Mouse (Mus musculus) hindbrain, postnatal 0 days (tissue): Measurements from ENCODE around the gene Clspn. TPM values are rescaled to one million over a fixed set of nuclear protein-coding genes. Genes with fewer than 3 reads are reported as not detected.
A peak's percentile ranks its signal among the peaks of the same experiment; 100 is the strongest.

Experiments
- ATAC-seq: fragments of 200-750 bp; cut with Nextera tagmentation; 2 replicates; pipeline ENCODE4 v1.8.0; 2017; ENCODE audit warnings: mild to moderate bottlenecking, moderate TSS enrichment, moderate library complexity
- DNase-seq: peaks from one replicate; pipeline ENCODE4 v3.0.0-alpha.2; 2015; ENCODE audit warnings: low spot score
- H3K27ac ChIP-seq: fragments of 300-500 bp; sonication (generic); 2 replicates; pipeline ENCODE4 v1.5.1; 2014; ENCODE audit warnings: mild to moderate bottlenecking
- H3K27me3 ChIP-seq: fragments of 300-500 bp; sonication (generic); 2 replicates; pipeline ENCODE4 v1.6.1; 2014; ENCODE audit warnings: low read length, mixed read lengths; ENCODE audit not compliant: insufficient read depth
- H3K36me3 ChIP-seq: fragments of 300-500 bp; sonication (generic); 2 replicates; pipeline ENCODE4 v1.6.1; 2014; ENCODE audit warnings: low read length, mixed read lengths; ENCODE audit not compliant: insufficient read depth
- H3K4me1 ChIP-seq: fragments of 300-500 bp; sonication (generic); 2 replicates; pipeline ENCODE4 v1.6.1; 2014; ENCODE audit warnings: antibody characterized with exemption, low read length, mixed read lengths; ENCODE audit not compliant: insufficient read depth
- H3K4me2 ChIP-seq: fragments of 300-500 bp; sonication (generic); 2 replicates; pipeline ENCODE4 v1.6.1; 2014; ENCODE audit warnings: low read depth, mild to moderate bottlenecking, low read length, moderate library complexity, mixed read lengths
- H3K4me3 ChIP-seq: fragments of 300-500 bp; sonication (generic); 2 replicates; pipeline ENCODE4 v1.5.1; 2014; ENCODE audit warnings: low read length
- H3K9ac ChIP-seq: fragments of 300-500 bp; sonication (generic); replicated peaks from 2 replicates; pipeline ENCODE4 v1.6.1; 2014; ENCODE audit warnings: mild to moderate bottlenecking, low read length, moderate library complexity, mixed read lengths
- H3K9me3 ChIP-seq: fragments of 300-500 bp; sonication (generic); 2 replicates; pipeline ENCODE4 v1.6.1; 2016; ENCODE audit warnings: low read length, mixed read lengths
- CTCF ChIP-seq: IDR thresholded peaks from 2 replicates; pipeline ENCODE4 v1.5.1; 2016; ENCODE audit warnings: antibody characterized with exemption, control low read depth, low read depth
- WGBS: fragments of 180-500 bp; shearing (Covaris S2); extraction: QIAGEN DNeasy Blood & Tissue Kit; methylation state at CpG from one replicate; pipeline ENCODE4 v1.1.7; 2014; 5-methylcytosine and 5-hydroxymethylcytosine counted together
- polyA plus RNA-seq: library from polyadenylated mRNA; unstranded; fragments of >200 nt; fragmentation: Nextera tagmentation; extraction: Ambion mirVana; gene quantifications from 2 replicates; pipeline ENCODE4 v1.2.1, GENCODE M21; 2015
- total RNA-seq: library from RNA; depleted of rRNA; stranded (reverse); fragments of >200 nt; gene quantifications from 2 replicates; pipeline ENCODE4 v1.2.3, GENCODE M21; 2014

The Clspn gene
- total and polyA plus RNA-seq, 2 experiments from 2014 or later, result 2.0 to 5.9 TPM

DNA sequence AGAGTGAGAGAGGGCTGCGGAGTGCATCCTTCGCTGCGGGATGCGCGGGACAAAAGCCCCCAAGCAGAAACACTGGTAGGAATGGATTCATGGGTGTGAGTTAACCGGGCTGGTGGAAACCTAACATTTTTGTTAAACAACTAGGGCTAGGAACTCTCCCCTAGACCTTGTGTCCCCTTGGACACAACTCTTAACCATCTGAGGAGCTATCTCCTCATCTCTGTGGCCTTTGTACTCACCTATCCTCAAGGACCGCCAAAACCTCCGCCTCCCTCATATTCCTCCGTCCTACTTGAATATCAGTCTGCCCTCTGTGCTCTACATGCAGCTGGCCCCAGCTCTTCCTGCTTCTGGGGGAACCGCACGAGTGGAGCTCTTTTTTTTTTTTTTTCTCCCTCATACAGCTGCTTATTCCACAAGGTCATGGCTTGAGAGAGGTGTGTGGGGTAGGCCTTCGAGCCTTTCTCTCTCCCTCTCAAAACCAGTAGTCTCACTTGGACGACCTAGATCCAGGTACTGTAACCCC, 63.7 kb downstream of the Clspn start:
- 20% methylated on average over 13 of the region's 13 CpGs for WGBS
- H3K4me2 ChIP-seq, result peak overlapping the region; percentile 55
- no peak for ATAC-seq
- H3K4me1 ChIP-seq, result peaks cover 11% of the 10 kb centered on the region; the same call in 1 of the 2 replicates
- no peaks in the 10 kb centered on the region for H3K27me3 ChIP-seq
- no peak for DNase-seq
- H3K36me3 ChIP-seq, result no peaks in the 10 kb centered on the region
- TF ChIP-seq CTCF, result no peak
- H3K27ac ChIP-seq, result no peak overlapping the region
- no peaks in the 10 kb centered on the region for H3K9me3 ChIP-seq
- peak overlapping the region; percentile 23; the same call in 1 of the 2 replicates for H3K4me3 ChIP-seq
- peak overlapping the region; percentile 50; the same call in 1 of the 2 replicates for H3K9ac ChIP-seq

DNA sequence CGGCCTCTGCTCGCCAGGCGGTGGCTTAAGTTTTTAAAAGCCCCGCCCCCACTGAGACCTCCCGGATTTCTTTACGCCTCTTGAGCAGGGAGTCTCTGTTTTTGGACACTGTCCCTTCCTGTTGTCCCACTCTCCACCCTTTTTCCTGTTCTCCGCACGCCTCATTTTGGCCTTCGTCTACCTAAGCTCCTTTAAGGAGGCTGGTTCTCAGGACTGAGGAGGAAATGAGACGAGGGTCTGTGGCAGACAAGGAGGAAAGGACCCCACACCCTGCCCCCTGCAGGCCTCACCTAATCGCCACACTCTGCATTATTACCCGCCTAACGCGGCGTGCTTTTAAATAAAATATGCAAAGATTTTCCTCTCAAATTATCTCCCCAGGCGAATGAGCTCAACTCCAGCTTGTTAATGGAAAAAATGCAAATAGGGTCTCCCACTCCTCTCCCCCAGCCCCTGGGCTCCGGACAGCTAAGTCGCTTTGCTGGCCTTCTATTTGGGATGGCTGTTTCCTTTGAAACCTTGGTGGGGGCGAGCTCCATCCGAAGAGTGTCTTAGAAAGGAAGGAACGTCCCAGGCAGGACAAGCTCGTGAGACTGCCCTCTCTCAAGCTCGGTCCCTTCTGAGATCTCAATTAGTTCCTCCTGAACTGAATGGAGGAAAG, 70.4 kb downstream of the Clspn start:
- H3K4me1 ChIP-seq, result 0 out of 2 replicates have a peak, but pooled peaks cover 3% of the 10 kb centered on the region
- ATAC-seq (no peak), DNase-seq (no peak)
- peak overlapping the region; percentile 42 for H3K4me2 ChIP-seq
- H3K9me3 ChIP-seq, result no peaks in the 10 kb centered on the region
- no peaks in the 10 kb centered on the region for H3K36me3 ChIP-seq
- H3K27me3 ChIP-seq, result no peaks in the 10 kb centered on the region
- 4% methylated on average over 23 of the region's 23 CpGs for WGBS
- H3K27ac ChIP-seq, result no peak overlapping the region
- H3K4me3 ChIP-seq, result no peak overlapping the region
- TF ChIP-seq CTCF, result peak; percentile 33
- no peak overlapping the region for H3K9ac ChIP-seq

DNA sequence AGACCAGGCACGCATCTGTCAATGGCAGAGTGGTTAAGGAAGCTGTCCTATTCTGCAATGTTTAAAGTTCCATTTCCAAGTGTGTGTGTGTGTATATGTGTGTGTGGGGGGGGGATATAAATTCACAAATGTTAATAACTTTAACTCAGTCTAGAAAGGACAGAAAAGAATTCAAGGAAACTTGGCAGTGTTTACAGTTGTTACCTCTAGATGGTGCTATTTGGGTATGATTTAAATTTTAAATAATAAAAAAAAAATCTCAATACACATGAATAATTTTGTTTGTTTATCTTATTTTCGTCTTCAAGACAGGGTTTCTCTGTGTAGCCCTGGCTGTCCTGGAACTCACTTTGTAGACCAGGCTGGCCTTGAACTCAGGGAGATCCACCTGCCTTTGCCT, 75.2 kb downstream of the Clspn start:
- H3K4me3 ChIP-seq, result no peak overlapping the region
- H3K27ac ChIP-seq, result no peak overlapping the region
- H3K36me3 ChIP-seq, result no peaks in the 10 kb centered on the region
- ATAC-seq (no peak), DNase-seq (no peak)
- no peak overlapping the region for H3K4me2 ChIP-seq
- H3K27me3 ChIP-seq, result no peaks in the 10 kb centered on the region
- no peaks in the 10 kb centered on the region for H3K9me3 ChIP-seq
- peak; percentile 37 for TF ChIP-seq CTCF
- 38% methylated on average over 2 of the region's 2 CpGs for WGBS
- no peak overlapping the region for H3K9ac ChIP-seq
- 0 out of 2 replicates have a peak, but pooled peaks cover 3% of the 10 kb centered on the region for H3K4me1 ChIP-seq

DNA sequence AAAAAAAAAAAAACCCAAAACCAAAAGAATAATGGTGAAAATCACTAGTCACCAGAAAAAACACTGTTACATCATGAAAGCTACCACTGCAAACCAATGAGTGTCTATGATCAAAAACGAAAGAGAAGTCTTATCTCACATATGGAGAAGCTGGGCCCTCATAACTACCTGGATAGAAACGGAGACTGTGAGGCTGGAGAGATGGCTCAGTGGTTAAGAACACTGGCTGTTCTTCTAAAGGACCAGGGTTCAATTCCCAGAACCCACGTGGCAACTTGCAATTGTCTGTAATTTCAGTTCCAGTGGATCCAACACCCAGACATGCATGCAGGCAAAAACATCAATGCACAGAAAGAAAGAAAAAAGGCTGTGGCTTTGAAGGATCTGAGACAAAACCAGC, 75.9 kb downstream of the Clspn start:
- no peak overlapping the region for H3K4me2 ChIP-seq
- H3K36me3 ChIP-seq, result no peaks in the 10 kb centered on the region
- 71% methylated on average over 3 of the region's 3 CpGs for WGBS
- ATAC-seq (no peak), DNase-seq (no peak)
- no peaks in the 10 kb centered on the region for H3K4me1 ChIP-seq
- H3K9me3 ChIP-seq, result no peaks in the 10 kb centered on the region
- no peak overlapping the region for H3K4me3 ChIP-seq
- no peak overlapping the region for H3K27ac ChIP-seq
- no peak overlapping the region for H3K9ac ChIP-seq
- H3K27me3 ChIP-seq, result no peaks in the 10 kb centered on the region
- no peak for TF ChIP-seq CTCF

DNA sequence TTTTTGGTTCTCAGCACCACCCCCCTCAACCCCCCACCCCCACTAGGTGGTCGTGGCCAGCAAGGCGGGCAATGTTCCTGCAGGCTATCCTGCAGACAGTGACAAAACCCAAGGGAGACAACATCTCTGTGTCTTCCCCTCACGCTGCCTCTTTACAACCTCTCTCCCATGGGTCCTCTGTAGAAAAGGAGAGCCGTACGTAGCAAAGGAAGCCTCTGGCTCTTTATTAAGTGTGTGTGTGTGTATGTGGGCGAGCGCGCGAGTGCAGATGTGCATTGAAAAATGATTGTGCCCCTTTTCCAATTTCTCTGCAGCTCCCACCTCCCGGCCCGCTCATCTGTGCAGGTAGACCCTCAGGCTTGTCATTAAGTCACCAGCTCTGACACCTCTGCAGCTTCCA, 79.6 kb downstream of the Clspn start:
- Histone ChIP-seq H3K9ac (no peak overlapping the region), H3K4me3 (no peak overlapping the region)
- TF ChIP-seq CTCF, result no peak

DNA sequence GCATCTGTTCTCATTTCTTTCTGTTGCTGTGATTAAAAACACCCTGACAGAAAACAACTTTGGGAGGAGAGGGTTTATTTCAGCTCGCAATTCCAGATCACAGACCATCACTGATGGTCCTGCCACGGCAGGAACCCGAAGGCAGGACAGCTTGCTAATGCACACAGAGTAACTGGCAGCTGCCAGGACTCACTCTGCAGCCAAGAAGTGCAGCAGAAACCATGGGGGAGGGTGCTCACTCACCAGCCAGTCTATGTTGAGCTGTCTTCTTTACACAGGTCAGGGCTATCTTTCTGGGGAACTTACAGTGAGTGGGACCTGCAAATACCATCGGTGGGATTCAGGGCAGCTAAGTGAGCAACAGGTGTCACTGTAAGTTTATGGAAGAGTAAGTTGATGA, 80.7 kb downstream of the Clspn start:
- Histone ChIP-seq H3K4me2 (no peak overlapping the region), H3K9ac (no peak overlapping the region), H3K27me3 (no peaks in the 10 kb centered on the region), H3K4me3 (no peak overlapping the region), H3K36me3 (no peaks in the 10 kb centered on the region), H3K27ac (no peak overlapping the region), H3K4me1 (no peaks in the 10 kb centered on the region), H3K9me3 (no peaks in the 10 kb centered on the region)
- TF ChIP-seq CTCF, result no peak
- DNase-seq (peak; percentile 41), ATAC-seq (no peak)
- WGBS, result 44% methylated on average over 4 of the region's 4 CpGs

More for the DNA sequence above, 79.6 kb downstream of the Clspn start:
- Histone ChIP-seq H3K27me3 (no peaks in the 10 kb centered on the region), H3K4me1 (no peaks in the 10 kb centered on the region), H3K36me3 (no peaks in the 10 kb centered on the region), H3K27ac (no peak overlapping the region), H3K9me3 (no peaks in the 10 kb centered on the region), H3K4me2 (peak overlapping the region; percentile 31; the same call in 1 of the 2 replicates)
- 24% methylated on average over 11 of the region's 11 CpGs for WGBS
- DNase-seq (no peak), ATAC-seq (no peak; the same call in 1 of the 2 replicates)

DNA sequence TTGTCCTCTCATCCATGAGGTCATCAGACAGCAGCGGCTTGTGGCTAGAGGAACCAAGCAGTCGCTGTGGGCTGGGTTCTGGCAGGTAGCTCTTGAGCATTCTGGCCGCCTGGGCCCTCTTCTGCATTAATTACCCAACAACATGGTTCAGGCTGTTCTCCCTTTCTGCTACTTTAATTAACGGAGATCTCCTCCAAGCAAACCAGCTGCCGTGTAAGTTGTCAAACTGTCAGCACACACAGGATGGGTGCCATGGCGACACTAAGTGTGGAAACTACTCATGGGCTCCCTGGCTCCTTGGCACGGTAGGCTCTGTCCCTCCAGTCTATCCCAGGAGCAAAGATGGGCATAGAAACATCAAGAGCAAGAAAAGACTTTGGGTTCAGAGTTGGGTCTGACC, 82.6 kb downstream of the Clspn start:
- no peak overlapping the region for H3K4me3 ChIP-seq
- H3K9me3 ChIP-seq, result no peaks in the 10 kb centered on the region
- ATAC-seq (peak; percentile 63; the same call in 1 of the 2 replicates), DNase-seq (peak; percentile 50)
- no peaks in the 10 kb centered on the region for H3K36me3 ChIP-seq
- no peak overlapping the region for H3K9ac ChIP-seq
- WGBS, result 29% methylated on average over 7 of the region's 7 CpGs
- H3K4me2 ChIP-seq, result no peak overlapping the region
- H3K27ac ChIP-seq, result no peak overlapping the region
- no peaks in the 10 kb centered on the region for H3K4me1 ChIP-seq
- no peak for TF ChIP-seq CTCF
- H3K27me3 ChIP-seq, result no peaks in the 10 kb centered on the region
